Mouse (Mus musculus) left cerebral cortex, postnatal 14 days (tissue): ENCODE measurements around the gene Rtkn. TPM values are rescaled to one million over a fixed set of nuclear protein-coding genes. Genes with fewer than 3 reads are reported as not detected.
A peak's percentile ranks its signal among the peaks of the same experiment; 100 is the strongest.
"Not testable (repeated sequence)": the region's sequence is repeated elsewhere in the genome, so short reads cannot be mapped to it uniquely, and the experiment has no call there.

Experiments
- DNase-seq, 2 experiments: peaks; one replicate each; pipeline ENCODE4 v3.0.0; 2021 to 2022; ENCODE audit warnings: low spot score in 2 of 2, mixed read lengths in 1 of 2
- intact Hi-C: fragments of 180-260 bp; cut with DNase I; formaldehyde crosslinking; loops from one replicate; pipeline ENCODE4 v1.15.1; 2025
- total RNA-seq, 2 experiments: library from RNA; stranded (reverse); gene quantifications; 2 replicates each; pipeline ENCODE4 v1.2.3; 2021

The Rtkn gene
- total RNA-seq, 2 experiments from 2014 or later = 55.2 to 62.4 TPM

- intact Hi-C loops = no loop called here
- no peak for DNase-seq
These were observed 403 bp downstream of the Rtkn start for GRCm38 (mm10) chr6:83135571-83136161.

GRCm38 (mm10) chr6:83136291-83136880 lies 1.1 kb downstream of the Rtkn start:
- DNase-seq = no peak
- intact Hi-C loops = no loop called here

- intact Hi-C loops = no loop called here
- no peak for DNase-seq
These were observed 1.8 kb downstream of the Rtkn start for GRCm38 (mm10) chr6:83136881-83137575.

GRCm38 (mm10) chr6:83137576-83137950 lies 2.3 kb downstream of the Rtkn start:
- peak; percentile 66 to 76 for DNase-seq
- intact Hi-C loops = no loop called here

- no peak for DNase-seq
- intact Hi-C loops = no loop called here
These were observed 2.8 kb downstream of the Rtkn start for GRCm38 (mm10) chr6:83138056-83138455.

GRCm38 (mm10) chr6:83140044-83140443 lies 4.8 kb downstream of the Rtkn start:
- intact Hi-C loops = no loop called here
- DNase-seq = no peak

- intact Hi-C loops = no loop called here
These were observed 6.4 kb downstream of the Rtkn start for GRCm38 (mm10) chr6:83141636-83142035.

GRCm38 (mm10) chr6:83142211-83142731 lies 7.0 kb downstream of the Rtkn start:
- DNase-seq = peak; percentile 68 to 74
- intact Hi-C loops = no loop called here

More at GRCm38 (mm10) chr6:83141636-83142035, 6.4 kb downstream of the Rtkn start:
- DNase-seq = no peak

- no peak for DNase-seq
- intact Hi-C loops = no loop called here
These were observed 7.6 kb downstream of the Rtkn start for GRCm38 (mm10) chr6:83142886-83143285.

- intact Hi-C loops = no loop called here
- no peak for DNase-seq
These were observed 9.9 kb downstream of the Rtkn start for GRCm38 (mm10) chr6:83145209-83145608.

- intact Hi-C loops = no loop called here
- no peak for DNase-seq
These were observed 10.5 kb downstream of the Rtkn start for GRCm38 (mm10) chr6:83145805-83146204.

GRCm38 (mm10) chr6:83147280-83147679 lies 12.0 kb downstream of the Rtkn start:
- no peak for DNase-seq

GRCm38 (mm10) chr6:83151721-83152120 lies 16.5 kb downstream of the Rtkn start:
- intact Hi-C loops = no loop called here
- peak in 1 of 2 experiments; percentile 2 for DNase-seq

More at GRCm38 (mm10) chr6:83147280-83147679, 12.0 kb downstream of the Rtkn start:
- intact Hi-C loops = no loop called here

GRCm38 (mm10) chr6:83153038-83153437 lies 17.8 kb downstream of the Rtkn start:
- intact Hi-C loops = no loop called here

GRCm38 (mm10) chr6:83153485-83153884 lies 18.2 kb downstream of the Rtkn start:
- intact Hi-C loops = no loop called here
- no peak for DNase-seq

More at GRCm38 (mm10) chr6:83153038-83153437, 17.8 kb downstream of the Rtkn start:
- peak in 1 of 2 experiments; percentile 3 for DNase-seq

GRCm38 (mm10) chr6:83155552-83156238 lies 20.4 kb downstream of the Rtkn start:
- DNase-seq = peak in 1 of 2 experiments; percentile 47
- intact Hi-C loops = loop anchor here (5.0 kb wide), 1 partner anchor 38 kb away; the partner anchor contains the start of gene Mogs

GRCm38 (mm10) chr6:83156259-83156684 lies 21.0 kb downstream of the Rtkn start, which contains the start of the genes Wdr54 and 1700003E16Rik:
Gene Wdr54, minus strand, starts transcription at chr6:83156397.
Gene 1700003E16Rik, plus strand, starts transcription at chr6:83156404.
- intact Hi-C loops = loop anchor here (5.0 kb wide), 1 partner anchor 39 kb away; the partner anchor contains the start of gene Mogs
- DNase-seq = peak; percentile 78 to 82

GRCm38 (mm10) chr6:83159456-83159855 lies 24.2 kb downstream of the Rtkn start:
- intact Hi-C loops = loop anchor here (5.0 kb wide), 1 partner anchor 42 kb away; the partner anchor contains the start of gene Mogs
- not testable (repeated sequence) for DNase-seq

- intact Hi-C loops = loop anchor here (5.0 kb wide), 1 partner anchor 164 kb away; no protein-coding TSS in a partner anchor
- no peak for DNase-seq
These were observed 26.2 kb downstream of the Rtkn start for GRCm38 (mm10) chr6:83161442-83161841.
